32 mouse cellular contexts compared by ENCODE assay signal in the genomic region with DNA sequence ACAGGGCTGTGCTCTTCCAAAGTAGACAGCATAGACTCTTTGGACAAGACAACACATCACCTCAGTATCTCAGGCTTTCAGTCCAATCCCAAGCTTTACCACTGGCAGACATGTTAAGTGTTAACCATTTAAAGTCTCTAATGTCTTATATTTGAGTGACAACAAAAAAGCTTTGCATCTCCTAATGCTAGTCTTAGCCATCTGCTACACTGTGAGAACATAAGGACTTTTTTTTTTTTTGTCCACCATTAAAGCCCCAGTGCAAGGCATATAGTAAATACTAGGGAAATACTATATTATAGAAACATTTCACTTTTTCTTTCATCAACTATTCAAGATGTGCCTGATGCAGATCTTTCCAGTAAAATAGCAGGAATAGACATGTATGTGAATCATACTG.
"Had no signal": no experiment of that assay in that cellular context is flagged by ENCODE, and none has a peak within 500 bp of the region (broad histone marks: within the 10 kb centered on the region; RNA-seq: fewer than 3 reads in every experiment).

No protein-coding gene starts in this region.

- ATAC-seq: liver, embryonic 12.5 days; liver, postnatal 0 days; lung, postnatal 0 days; midbrain, embryonic 13.5 days; midbrain, embryonic 15.5 days; midbrain, embryonic 16.5 days had no signal

- H3K9ac ChIP-seq: limb, embryonic 12.5 days; limb, embryonic 13.5 days; limb, embryonic 15.5 days; liver, embryonic 12.5 days; liver, embryonic 13.5 days; liver, embryonic 14.5 days; liver, embryonic 15.5 days; liver, postnatal 0 days; lung, embryonic 14.5 days; lung, embryonic 15.5 days; midbrain, embryonic 12.5 days; midbrain, embryonic 13.5 days; midbrain, embryonic 15.5 days; neural tube, embryonic 12.5 days had no signal

- H3K27me3 ChIP-seq: limb, embryonic 12.5 days; limb, embryonic 13.5 days; limb, embryonic 15.5 days; liver, embryonic 12.5 days; liver, embryonic 13.5 days; liver, embryonic 15.5 days; lung, embryonic 15.5 days; megakaryocyte, embryonic 14.5 days; midbrain, embryonic 12.5 days; midbrain, embryonic 13.5 days; midbrain, embryonic 15.5 days; neural tube, embryonic 12.5 days had no signal

- H3K9me3 ChIP-seq: limb, embryonic 10.5 days; limb, embryonic 12.5 days; limb, embryonic 13.5 days; limb, embryonic 15.5 days; liver, embryonic 12.5 days; liver, embryonic 13.5 days; liver, embryonic 15.5 days; lung, embryonic 15.5 days; midbrain, embryonic 10.5 days; midbrain, embryonic 12.5 days; midbrain, embryonic 13.5 days; midbrain, embryonic 15.5 days; neural tube, embryonic 12.5 days had no signal

- H3K36me3 ChIP-seq: limb, embryonic 10.5 days; limb, embryonic 12.5 days; limb, embryonic 13.5 days; limb, embryonic 15.5 days; liver, embryonic 12.5 days; liver, embryonic 13.5 days; liver, embryonic 15.5 days; lung, embryonic 15.5 days; midbrain, embryonic 10.5 days; midbrain, embryonic 12.5 days; midbrain, embryonic 13.5 days; midbrain, embryonic 15.5 days; neural tube, embryonic 12.5 days had no signal

- H3K4me3 ChIP-seq: limb, embryonic 10.5 days; limb, embryonic 12.5 days; limb, embryonic 13.5 days; limb, embryonic 15.5 days; liver, embryonic 12.5 days; liver, embryonic 13.5 days; liver, embryonic 15.5 days; lung, embryonic 15.5 days; megakaryocyte, embryonic 14.5 days; midbrain, embryonic 10.5 days; midbrain, embryonic 12.5 days; midbrain, embryonic 13.5 days; midbrain, embryonic 15.5 days; myocyte; neural tube, embryonic 12.5 days had no signal

- H3K4me2 ChIP-seq: limb, embryonic 12.5 days; limb, embryonic 13.5 days; limb, embryonic 15.5 days; liver, embryonic 11.5 days; liver, embryonic 12.5 days; liver, embryonic 13.5 days; liver, embryonic 15.5 days; lung, embryonic 14.5 days; lung, embryonic 15.5 days; midbrain, embryonic 11.5 days; midbrain, embryonic 12.5 days; midbrain, embryonic 13.5 days; midbrain, embryonic 15.5 days; neural tube, embryonic 12.5 days had no signal

- H3K4me1 ChIP-seq: limb, embryonic 10.5 days; limb, embryonic 12.5 days; limb, embryonic 13.5 days; limb, embryonic 15.5 days; liver, embryonic 12.5 days; liver, embryonic 13.5 days; liver, embryonic 15.5 days; lung, embryonic 15.5 days; megakaryocyte, embryonic 14.5 days; midbrain, embryonic 10.5 days; midbrain, embryonic 12.5 days; midbrain, embryonic 13.5 days; midbrain, embryonic 15.5 days; neural tube, embryonic 12.5 days had no signal

- H3K27ac ChIP-seq: limb, embryonic 10.5 days; limb, embryonic 12.5 days; limb, embryonic 13.5 days; limb, embryonic 15.5 days; liver, embryonic 12.5 days; liver, embryonic 13.5 days; liver, embryonic 14.5 days; liver, embryonic 15.5 days; lung, embryonic 15.5 days; macrophage; midbrain, embryonic 10.5 days; midbrain, embryonic 12.5 days; midbrain, embryonic 13.5 days; midbrain, embryonic 15.5 days; neural tube, embryonic 12.5 days had no signal

- DNase-seq: left cerebral cortex, postnatal 4 days; liver; liver, embryonic 13.5 days; liver, postnatal 0 days; lung, adult 18-20 months; lung, adult 2 months; lung, embryonic 14.5 days; lung, postnatal 10 days; lung, postnatal 14 days; lung, postnatal 36 days; lung, postnatal 4 days; midbrain, embryonic 14.5 days had no signal
